Mouse (Mus musculus) retina, postnatal 7 days (tissue): ENCODE measurements around the gene Prl3b1.

ENCODE experiments used
- DNase-seq: peaks from one replicate; pipeline ENCODE4 v3.0.0-alpha.2; 2012; ENCODE audit warnings: low read depth, low spot score

Gene Prl3b1

DNA sequence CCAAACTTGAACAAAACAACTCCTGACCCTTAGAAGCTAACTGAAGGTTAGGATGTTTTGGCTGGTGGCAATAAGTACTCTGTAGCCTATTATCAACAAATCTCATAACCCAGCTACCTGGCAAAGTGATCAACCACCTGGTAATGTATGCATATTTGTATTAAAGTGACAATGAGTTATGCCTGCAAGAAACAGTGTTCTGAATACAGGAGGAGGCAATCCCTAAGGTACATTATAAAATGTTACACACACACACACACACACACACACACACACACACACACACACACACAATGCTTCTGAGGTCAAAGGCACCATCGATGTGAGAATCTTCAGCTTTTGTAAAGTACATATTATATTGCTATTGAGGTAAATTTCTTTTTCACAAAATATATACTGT lies at the start of gene Prl3b1:
Gene Prl3b1, plus strand, starts transcription at position 301 of the 400 bp plus-strand sequence.
- DNase-seq = no peak

DNA sequence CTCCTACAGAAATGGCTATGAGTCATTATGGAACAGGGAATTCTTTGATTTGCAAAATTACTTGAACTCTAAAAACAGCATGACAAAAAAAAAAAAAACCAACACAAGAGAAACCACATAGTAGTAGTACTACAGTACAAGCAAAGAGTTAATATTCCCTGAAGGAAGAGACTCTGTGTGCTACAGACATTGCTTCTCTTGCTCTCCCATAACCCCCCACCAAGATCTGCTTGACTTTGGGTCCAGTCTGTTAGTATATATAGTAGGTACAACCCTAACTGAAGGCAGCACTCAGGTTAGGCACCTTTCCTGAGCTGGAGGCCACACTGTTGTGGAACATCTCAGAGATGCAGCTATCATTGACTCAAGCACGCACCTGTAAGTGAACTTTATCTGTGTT lies 45.3 kb upstream of the Prl3b1 start, which contains the start of gene Prl3c1:
Gene Prl3c1, plus strand, starts transcription at position 301 of the 400 bp plus-strand sequence.
- DNase-seq = no peak

DNA sequence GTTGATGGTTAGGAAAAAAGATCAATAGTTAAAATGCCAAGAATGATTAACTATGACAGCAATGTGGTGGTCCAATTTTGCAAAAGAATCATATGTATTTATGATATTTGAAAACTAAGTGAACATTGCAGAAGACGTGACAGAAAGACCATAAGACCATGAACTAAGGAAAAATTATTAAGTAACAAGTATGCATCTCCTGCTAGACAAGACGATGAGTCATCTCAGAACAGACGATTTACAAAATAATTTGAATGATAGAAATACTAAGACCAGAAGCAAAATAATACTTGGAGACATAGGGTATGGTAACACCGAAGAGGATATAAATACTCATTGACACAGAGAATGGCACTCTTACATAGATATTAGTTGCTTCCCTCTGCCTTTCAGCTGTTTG lies 17.5 kb downstream of the Prl3b1 start, which contains the start of gene Prl3a1:
Gene Prl3a1, plus strand, starts transcription at position 301 of the 400 bp plus-strand sequence.
- no peak for DNase-seq
